Mouse (Mus musculus) adrenal gland (tissue): ENCODE data around the gene Ssrp1.

Experiments
- intact Hi-C: fragments of 180-260 bp; cut with DNase I; formaldehyde crosslinking; loops from one replicate; pipeline ENCODE4 v1.15.1; 2025
- long read RNA-seq, 2 experiments: library from polyadenylated mRNA; unstranded; transcript quantifications; one replicate each; pipeline ENCODE4 v2.0.0; 2020; ENCODE audit warnings: borderline replicate concordance in 1 of 2; ENCODE audit not compliant: insufficient replicate concordance in 1 of 2

Gene Ssrp1
- long read RNA-seq, experiment 1, transcript Ssrp1-201 (17 exons, 2,739 nt) = major isoform, 19 of 62 reads
- long read RNA-seq, experiment 1, partial matches to known transcripts = 36 of 62 reads
- long read RNA-seq, experiment 1, other reads (novel, unspliced or antisense) = 4 of 62 reads
- long read RNA-seq, experiment 2, transcript Ssrp1-201 (17 exons, 2,739 nt) = major isoform, 12 of 66 reads
- long read RNA-seq, experiment 2, partial matches to known transcripts = 48 of 66 reads
- long read RNA-seq, experiment 2, other reads (novel, unspliced or antisense) = 5 of 66 reads

DNA sequence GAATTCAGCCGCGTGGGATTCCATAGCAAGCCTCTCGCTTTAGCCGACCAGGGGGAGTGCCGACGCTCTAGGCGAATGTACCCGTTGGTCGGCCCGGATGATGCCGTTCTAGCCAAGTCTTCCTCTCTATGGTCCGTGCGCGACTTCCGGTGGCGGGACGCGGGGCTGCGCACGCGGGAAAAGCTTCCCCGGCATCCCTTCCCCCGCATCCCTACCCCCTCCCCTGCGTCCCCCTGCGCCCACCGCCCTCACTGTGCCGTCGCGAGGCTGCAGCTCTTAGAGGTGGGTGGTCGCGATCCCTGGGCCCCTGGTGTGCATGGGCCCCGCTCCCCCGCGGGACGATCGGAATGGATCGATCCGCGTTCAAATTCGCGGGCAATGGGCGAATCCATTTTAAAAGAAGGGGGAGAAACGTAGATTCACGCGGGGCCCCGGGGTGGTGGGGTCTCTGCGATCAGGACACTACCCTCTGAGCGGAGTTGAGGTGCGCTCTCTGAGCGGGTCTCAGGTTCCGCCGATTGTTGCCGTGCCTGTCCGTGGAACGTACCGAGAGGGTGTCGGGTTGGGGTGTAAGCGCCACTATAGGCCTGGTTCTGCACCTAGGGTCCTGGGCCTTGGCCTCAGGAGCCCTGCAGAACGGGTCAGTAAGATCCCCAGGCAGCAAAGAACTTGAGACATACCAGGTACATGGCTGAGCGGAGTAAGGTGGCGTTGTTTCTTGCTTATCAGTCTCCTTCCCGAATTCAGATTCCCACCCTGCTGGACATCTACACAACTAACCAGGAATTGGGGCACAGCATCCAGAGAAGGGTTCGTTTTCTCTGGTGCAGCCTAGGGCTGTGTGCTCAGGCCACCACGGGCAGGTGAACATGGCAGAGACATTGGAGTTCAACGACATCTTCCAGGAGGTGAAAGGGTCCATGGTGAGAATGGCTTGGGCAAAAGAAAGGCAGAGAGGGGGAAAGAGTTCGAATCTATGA, at the start of gene Ssrp1, which contains the start of gene P2rx3:
Ssrp1 (plus strand) TSS at position 188 of the 980 bp plus-strand sequence.
P2rx3 (minus strand) TSS at position 416 of the 980 bp plus-strand sequence.
- intact Hi-C loops = no loop called here

DNA sequence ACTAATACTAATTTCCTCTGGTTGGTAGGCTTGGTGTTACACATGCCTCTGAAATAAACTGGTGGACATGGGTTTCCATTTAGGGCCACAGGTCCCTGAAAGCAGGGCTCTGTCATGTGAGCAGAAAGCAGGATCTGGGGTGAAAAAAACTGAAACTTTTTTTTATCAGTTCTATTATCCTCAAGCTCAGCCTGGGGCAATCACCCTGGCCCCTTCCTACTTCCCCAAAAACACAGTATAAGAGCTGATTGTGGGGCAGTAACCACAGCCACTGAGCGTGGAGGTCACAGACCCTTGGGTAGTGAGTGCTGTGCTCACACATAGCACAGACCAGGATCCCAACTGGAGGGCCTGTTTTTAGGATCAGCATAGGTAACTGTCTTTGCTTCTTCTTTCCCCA, 49.1 kb upstream of the Ssrp1 start, which contains the start of gene Prg3:
Prg3 (plus strand) TSS at position 286 of the 400 bp plus-strand sequence.
- intact Hi-C loops = no loop called here

DNA sequence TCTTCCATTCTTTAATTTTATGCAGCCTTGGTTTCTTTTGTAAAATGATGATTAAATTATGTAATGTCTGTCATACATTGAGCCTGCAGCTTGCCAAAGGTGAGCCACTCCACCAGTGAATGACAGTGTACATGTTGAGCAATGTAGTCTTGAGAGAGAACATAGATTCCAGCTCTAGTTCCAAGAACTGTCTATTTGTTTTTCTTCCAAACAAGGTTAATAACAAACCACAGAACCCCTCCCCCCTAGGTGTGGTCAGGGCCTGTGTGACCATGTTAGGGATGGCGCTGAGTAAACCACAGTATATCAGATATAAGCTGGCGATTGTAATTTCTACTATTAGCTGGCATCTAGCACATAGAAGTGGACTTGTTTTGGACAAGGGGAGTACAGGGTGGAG, 40.7 kb upstream of the Ssrp1 start:
- intact Hi-C loops = no loop called here

DNA sequence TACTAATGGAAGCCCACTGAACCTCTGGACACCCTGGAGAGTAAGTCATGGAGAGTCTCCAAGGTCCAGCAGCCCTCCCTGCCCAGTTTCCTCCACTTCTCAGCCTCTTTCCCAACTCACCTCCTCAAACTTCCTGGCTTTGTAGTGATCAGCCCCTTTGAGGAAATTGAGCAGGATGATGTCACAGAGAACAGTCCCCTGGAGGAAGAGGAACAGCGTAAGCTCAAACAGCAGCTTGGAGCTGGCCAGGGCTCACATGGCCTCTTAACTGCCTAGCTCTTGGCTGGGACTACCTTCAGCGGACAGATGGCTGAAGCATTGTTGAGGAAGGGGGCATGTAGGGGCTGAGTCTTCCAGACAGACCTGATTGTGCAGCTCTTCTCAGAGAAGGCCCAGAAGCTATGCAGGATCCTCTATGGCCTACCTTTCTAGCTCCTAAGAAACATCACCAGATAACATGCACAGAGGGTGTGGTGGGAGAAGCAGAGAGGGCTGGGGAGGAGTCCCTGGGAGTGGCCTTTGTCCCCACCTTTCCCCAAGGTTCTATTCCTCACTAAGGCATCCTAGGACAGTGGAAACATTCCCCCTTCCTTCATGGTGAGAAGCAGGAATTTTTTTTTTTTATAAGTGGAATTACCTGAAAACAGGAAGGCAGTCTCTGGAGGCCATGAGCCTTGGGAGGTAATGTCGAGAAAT, 37.4 kb upstream of the Ssrp1 start:
- intact Hi-C loops = no loop called here

DNA sequence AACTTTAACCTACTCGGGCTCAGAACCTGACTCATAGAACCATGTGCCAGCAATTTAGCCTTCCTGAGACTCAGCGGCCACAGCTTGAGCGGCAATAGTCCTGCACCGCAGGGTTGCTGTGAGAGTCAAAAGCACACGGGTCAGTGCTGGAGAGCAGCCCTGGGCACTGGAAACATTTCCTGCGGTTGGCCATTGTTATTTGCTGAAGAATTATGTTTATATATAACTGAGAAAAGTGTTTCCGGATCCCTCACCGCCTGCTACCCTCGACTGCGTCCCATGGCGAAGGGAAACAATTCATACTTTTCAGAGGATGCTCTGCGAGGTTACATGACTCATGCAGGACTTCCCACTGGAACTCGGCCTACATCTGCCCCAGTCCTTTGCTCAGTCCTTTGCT, 35.5 kb upstream of the Ssrp1 start:
- intact Hi-C loops = no loop called here

DNA sequence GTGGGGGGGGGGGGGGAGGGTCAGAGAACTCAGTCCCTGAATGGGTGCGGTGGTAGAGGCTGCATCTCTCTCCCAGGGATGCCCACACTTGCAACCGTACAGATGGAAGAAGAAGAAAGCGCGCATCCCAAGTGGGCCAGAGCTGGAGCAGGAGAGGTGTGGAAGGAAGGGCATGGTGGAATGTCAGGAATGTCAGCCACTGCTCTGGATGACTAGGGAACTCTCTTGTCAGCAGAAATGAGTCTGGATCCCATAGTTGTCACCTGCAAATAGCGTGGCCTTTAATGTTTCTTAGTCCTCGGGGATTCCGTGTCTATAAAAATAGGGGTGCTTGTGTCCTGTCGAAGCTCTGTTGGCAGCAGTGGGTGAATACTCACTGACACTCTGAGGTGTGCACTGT, 34.5 kb upstream of the Ssrp1 start:
- intact Hi-C loops = no loop called here

DNA sequence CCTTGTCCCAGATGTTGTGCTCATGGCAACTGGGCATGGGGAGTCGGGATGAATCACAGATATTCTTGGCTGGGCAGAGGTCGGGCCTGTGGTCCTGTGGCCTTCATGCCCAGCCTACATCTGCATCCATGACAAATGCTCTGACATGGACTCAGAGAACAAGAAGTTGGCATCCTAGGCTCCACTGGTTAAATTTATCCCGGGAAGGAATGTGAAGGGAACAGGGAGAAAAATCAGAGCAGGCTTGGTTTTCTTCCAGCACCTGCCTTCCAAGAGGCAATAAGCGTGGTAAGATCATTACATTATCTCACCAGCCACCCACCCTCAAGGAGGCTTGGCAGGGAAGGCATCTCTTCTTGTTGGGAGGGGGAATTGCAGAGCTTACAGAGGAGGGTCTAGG, 32.7 kb upstream of the Ssrp1 start:
- intact Hi-C loops = no loop called here

DNA sequence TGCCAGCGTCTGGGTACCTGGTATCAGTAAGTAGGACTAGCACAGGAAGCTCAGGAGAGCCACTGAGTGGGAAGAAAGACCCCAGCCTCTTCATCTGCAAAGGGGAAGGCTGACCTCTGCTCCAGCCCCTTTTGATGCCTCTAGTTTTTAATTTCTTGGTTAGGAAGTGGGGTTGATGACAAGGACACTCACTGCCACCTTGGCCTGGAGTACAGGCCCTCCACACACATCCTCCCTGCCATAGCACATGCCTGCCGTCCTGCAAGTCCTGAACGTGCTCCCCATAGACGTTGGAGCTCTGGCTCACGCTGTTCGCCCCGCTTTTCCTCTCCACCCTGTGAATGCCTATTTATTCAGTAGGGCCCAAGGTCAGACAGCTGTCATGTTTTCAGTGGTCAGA, 30.4 kb upstream of the Ssrp1 start:
- intact Hi-C loops = loop anchor here (5.0 kb wide), 1 partner anchor 114 kb away; no protein-coding TSS in a partner anchor

DNA sequence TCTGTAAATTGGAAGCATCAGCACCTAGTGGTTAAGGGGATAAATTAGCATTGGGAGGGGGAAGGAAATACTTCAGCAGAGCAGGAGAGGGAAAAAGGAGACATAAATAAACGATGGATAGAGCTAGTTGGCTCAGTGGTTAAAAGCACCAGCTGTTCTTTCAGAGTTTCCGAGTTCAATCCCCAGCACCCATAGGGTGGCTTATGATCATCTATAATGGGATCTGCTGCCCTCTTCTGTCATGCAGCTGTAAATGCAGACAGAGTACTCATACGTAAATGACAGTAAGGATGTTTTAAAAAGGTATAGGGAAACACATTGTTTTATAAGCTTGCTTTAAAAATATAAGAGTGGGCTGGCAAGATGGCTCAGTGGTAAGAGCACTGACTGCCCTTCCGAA, 29.3 kb upstream of the Ssrp1 start:
- intact Hi-C loops = loop anchor here (1.0 to 5.0 kb wide), 2 partner anchors 51 to 115 kb away; no protein-coding TSS in a partner anchor

DNA sequence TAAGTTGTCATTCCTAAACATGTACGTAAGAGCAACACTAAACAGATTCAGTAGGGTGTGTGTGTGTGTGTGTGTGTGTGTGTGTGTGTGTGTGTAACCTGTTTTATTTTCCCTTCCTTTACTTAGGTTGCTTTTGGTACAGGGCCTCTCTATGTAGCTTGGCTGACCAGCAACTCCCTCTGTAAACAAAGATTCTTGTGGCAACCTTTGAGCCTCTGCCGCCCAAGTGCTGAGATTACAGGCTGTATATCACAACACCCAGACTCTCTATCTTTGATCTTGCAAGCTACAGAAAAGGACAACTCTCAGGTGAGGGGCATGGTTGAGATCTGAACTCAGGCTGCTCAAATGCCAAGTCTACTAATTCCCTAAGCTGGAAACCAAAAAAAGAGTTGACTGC, 27.8 kb upstream of the Ssrp1 start:
- intact Hi-C loops = loop anchor here (5.0 kb wide), 1 partner anchor 117 kb away; no protein-coding TSS in a partner anchor

DNA sequence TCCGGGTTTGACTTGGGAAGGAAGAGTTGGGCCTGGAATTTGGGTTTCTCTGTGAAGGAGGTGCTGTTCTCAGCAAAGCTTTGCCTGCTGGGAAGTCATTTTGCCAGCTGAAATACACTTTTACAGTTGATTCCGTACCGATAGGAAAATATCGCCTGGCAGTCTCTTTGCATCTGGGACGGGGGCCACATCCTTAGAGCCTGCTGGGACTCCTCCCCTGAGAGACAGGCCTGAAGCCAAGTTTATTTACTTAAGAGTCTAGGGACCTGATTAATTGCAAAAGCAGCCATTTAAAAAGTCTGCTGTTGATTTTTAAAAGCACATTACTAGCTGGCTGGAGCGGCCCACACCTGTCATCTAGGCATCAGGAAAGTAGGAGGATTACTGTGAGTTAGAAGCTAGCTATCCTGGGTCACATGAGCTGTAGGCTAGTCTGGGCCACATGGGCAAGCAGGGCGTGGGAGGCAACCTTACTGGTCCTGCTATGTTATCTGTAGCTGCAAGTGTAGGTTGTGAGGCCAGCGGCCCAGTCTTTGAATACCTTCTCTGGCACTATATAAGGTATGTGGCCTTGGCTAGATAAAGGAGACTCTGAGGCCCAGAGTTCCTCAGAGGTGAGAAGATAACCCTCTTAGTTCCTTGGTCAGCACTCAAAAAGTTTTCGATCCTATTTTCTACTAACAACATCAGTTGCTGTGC, 25.0 kb upstream of the Ssrp1 start:
- intact Hi-C loops = no loop called here

DNA sequence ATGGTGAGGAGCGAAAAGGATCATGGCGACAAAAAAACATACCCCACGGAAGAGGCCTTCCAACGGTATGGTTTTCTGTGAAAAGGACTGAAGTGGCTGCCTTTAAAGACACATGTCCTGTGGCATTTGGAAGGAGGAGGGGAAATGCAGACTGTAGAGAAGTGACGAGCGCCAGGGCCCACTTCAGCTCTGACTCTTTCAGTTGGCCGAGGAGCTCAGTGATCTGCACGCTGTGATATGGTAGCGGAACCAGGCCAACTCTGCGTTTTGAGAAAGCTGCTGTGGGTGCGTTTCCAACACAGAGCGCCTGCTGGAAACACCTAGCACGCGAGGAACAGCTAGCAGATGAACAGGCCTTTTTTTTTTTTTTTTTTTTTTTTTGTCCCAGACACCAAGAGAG, 24.4 kb upstream of the Ssrp1 start:
- intact Hi-C loops = no loop called here

DNA sequence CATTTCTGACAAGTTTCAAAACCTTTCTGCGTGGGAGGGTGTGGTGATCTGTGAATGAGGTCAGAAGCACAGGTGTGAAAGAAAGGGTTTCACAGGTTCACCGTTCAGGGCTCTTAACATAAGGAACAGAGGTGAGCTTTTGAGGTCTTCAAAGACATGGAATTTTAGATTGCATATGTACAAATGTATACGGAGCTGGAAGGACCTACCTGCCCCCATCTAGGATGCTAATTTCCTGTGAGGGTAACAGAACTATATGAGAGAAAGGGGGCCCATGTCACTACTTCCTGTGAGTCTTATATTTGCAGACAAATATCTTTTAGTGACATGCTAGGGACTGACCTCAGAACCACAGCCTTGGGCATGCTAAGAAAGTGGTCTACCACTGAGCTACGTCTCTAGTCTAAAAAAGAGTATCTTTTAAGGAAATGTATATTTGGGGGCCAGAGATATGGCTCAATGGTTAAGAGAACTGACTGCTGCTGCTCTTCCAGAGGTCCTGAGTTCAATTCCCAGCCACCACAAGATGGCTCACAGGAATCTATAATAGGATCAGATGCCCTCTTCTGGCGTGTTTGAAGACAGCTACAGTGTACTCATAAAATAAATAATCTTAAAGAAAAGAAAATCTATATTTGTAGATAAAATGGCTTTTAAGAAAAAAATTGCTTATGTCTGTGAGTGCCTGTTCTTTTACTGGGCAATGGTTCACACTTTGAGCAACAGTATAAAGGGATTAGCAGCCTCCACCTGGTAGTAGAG, 23.0 kb upstream of the Ssrp1 start:
- intact Hi-C loops = no loop called here

DNA sequence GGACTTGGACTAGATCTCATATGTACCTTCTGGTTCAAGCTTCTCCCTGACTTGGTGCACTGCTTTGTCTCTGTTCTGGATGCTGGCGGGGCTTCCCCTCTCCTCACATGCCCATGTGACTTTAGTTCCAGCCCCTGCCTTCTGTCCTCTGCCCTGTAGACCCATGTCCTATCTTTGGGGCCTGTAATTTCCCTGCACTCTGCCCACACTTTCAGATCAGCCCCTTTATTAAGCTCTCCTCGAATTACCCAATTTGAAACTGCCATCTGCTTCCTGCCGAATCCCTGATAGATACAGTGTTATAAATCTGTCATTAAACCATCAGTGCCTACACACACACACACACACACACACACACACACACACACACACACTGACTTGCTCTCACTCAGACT, 22.4 kb upstream of the Ssrp1 start:
- intact Hi-C loops = no loop called here

DNA sequence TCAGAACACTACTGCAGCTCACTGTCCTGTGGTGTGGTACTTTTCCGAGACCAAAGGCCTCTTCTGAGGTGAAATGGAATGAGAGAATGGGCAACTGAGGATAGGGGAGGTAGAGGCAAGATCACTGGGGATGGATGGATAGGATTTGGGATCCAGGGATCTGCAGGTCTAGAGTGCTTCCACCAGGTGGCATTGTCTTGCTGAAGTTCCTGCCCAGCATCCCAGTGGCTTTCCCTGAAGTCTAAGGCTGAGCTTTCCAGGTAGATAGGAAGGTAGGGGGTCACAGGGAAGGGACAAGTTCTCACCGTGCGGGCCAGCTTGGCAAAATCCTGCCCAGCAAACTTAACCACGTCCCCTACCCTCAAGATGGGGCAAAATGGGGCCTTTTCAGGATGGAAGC, 15.0 kb upstream of the Ssrp1 start:
- intact Hi-C loops = no loop called here

DNA sequence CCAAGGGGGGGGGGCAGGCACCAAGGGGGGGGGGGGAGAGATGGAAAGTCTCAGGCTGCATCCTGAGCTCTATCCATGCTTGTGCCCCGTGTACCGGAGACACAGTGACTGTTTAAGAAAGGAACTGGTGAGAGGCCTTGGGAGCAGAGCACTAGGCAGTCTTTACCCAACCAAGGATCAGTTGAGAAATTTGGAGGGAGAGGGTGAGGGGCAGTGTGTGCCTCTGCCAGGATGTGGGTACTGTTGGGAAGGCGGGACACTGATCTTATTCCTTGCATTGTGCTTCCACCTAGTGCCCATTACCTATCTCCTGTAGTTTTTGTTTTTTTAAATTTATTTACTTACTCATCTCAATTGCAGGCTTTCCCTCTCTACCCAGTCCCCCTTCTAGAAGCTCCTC, 10.9 kb upstream of the Ssrp1 start:
- intact Hi-C loops = no loop called here

DNA sequence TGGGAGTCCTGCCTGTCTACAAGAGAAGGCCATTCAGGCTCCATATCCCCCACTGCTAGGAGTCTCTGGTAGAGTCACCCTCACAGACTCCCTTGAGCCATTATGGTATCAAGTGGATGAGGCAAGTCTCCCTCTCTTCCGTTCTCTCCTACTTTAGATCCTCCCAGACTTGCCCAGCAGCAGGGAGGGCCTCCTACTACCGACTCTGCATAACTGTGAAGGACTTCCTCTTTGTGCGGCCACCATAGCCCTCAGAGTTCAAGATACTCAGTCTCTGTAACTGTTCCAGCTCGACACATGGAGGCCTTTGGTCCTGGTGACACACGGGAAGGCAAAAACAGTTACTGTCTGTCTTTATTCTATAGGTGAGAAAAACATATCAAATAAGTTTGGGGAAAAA, 9.8 kb upstream of the Ssrp1 start:
- intact Hi-C loops = no loop called here

DNA sequence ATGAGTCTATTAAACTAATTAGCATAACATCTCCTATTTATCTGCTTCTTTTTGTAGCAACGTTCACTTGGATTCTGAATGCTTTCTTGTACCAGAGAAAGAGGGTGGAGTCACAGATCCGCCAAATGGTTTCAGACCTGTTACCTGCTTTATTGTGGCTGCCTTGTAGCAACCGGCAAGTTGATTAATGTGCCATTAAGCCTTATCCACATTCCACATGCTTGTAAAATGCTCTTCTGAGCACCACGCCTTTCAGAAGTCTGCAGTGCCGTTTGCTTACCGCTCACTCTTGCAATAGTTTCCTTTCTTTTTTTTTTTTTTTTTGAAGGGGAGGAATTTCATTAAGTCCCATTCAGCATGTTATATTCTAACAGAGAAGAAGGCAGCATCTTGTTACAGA, 7.1 kb upstream of the Ssrp1 start:
- intact Hi-C loops = no loop called here

DNA sequence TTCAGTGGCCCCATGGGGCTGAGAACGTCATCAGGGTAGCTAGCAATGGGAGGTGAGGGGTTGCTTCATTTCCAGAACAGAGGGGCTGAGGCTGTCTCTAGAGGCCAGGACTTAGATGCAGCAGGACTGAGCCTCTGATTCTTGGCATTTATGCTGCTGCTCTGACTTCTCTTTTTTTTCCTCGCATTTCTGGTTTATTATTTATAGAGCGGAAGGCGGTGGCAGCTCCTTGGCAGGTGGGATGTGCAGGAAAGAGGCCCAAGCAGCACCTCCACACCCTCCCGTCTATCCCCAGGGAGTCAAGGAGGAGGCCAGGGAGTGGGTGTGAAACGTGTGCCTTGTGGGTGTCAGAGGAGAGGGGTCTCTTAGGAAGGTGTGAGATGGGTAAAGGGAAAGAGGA, 6.0 kb upstream of the Ssrp1 start:
- intact Hi-C loops = no loop called here

DNA sequence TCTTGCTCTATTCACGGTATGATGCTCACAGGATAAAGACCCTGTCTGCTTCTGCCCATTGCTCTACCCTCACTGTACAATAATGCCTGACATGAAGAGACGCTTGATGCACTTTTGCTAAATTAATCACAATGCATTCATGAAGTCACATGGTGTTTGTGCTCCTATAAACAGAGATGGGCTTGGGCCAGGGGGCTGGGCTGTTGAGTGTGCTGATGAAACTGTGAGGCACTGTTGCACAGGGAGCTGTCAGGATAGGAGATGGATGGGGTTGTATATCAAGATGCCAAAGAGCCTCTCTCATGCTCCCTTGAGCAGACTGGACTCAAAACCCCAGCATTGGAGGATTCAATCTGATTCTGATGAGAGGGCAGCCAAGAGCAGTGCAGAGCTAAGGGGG, 3.9 kb upstream of the Ssrp1 start:
- intact Hi-C loops = no loop called here
